Mouse (Mus musculus) urinary bladder, postnatal 14 days (tissue): ENCODE results near the gene Polh.

ENCODE experiments used
- DNase-seq: peaks from one replicate; pipeline ENCODE4 v3.0.0; 2021; ENCODE audit warnings: low spot score

The Polh gene

DNA sequence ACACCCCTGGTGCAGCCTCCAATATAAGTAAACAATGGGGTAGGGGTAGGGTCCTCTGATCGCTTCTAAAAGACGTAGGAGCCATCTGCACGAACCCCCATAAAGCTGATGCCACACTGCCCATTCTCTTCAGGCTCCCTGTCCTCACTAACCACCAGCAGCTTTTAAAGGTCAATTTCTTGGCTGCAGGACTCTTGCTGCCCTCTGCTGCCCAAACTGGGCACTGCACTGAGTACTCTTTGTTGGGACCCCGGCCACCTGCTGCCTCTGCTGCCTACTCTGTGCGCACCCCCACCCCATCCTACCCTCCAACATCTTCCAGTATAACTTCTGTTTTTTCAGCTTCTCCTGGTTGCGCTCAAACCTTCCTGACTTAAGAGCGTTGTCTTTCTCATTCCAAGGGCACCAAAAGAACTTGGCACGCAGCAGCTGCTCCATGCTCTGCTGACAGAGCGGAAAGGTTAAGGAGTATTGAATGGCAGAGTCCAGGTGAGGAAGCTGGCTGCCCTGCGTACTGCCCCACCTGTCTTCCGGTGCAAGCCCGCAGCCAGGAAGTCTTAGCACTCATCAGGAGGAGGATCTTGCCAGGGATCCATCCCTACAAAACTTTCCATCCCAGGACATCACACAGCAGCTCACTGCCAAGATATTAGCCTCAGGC, 70.3 kb downstream of the Polh start:
- peak; percentile 75 for DNase-seq

DNA sequence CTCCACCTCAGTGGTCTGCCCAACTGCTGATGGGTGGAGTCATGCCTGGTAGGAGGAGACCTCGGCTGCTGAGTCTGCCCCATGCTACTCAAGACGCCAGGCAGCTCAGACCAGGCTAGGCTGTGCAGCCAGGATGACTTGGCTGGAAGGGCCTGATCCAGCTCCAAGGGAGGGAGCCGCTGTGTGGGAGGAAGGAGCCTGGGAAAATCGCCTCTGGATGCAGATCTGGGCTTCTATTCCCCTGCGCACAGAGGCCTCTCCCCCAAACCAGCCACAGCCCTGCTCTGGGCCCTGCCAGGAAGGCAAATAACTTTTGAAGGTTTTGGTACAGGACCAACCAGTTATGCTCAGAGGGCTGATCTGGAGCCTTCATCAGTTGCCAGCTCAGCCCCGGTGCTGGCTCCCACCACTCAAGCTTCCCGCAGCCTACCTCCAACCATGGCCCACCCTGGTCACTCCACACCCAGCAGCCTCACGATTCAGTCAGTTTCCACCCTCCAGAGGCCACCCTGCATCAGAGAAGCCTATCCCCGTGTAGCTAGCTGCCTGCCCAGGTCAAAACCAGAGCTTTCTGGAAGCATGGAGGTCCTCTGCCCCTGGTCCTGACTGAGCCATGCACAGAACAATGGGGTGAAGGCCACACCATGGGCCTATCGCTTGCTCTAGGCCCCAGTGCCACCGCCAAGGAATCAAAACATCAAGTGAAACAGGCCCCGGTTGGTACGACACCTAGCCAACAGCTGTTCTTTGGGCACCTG, 72.5 kb downstream of the Polh start:
- peak; percentile 67 for DNase-seq

GRCm38 (mm10) chr17:46127814-46128493, 74.5 kb downstream of the Polh start:
- DNase-seq, result no peak

DNA sequence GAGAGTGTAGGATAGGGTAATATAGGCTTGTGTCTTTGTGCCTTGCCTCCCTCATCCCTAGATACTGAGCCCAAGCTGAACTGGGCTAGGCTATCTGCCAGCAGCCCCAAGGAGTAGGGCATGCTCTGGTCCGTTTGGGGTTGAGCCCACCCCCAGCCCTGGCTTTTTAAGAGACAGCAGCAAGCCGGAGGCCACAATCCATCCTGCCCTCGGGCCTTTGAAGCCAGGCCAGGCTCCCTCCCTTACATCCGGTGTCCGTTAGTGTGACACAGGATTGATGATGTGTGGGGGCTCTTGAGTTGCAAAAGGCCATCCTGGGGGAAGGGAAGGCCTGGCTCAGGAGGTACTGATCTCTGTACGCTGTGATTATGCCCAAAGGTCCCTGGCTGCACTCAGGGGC, 75.8 kb downstream of the Polh start:
- no peak for DNase-seq

- DNase-seq, result no peak
Measured at GRCm38 (mm10) chr17:46123953-46124700, 78.3 kb downstream of the Polh start.

- no peak for DNase-seq
Measured at GRCm38 (mm10) chr17:46123285-46123684, 79.2 kb downstream of the Polh start.

GRCm38 (mm10) chr17:46122791-46123190, 79.7 kb downstream of the Polh start:
- no peak for DNase-seq
